Mouse (Mus musculus) G1E (cell line): ENCODE measurements around the gene Sstr3.

Source experiments
- CTCF ChIP-seq: IDR thresholded peaks from 2 replicates; pipeline ENCODE4 v1.5.1; 2012; ENCODE audit warnings: low read depth, low read length, inconsistent platforms, mixed read lengths
- GATA1 ChIP-seq: IDR thresholded peaks from 2 replicates; pipeline ENCODE4 v1.6.1; 2012; ENCODE audit warnings: borderline replicate concordance, low read length, inconsistent platforms, mixed read lengths
- GATA2 ChIP-seq: IDR thresholded peaks from 2 replicates; pipeline ENCODE4 v1.6.1; 2012; ENCODE audit warnings: low read depth, low read length, inconsistent platforms, borderline replicate concordance
- TAL1 ChIP-seq: conservative IDR thresholded peaks from 2 replicates; pipeline ENCODE4 v1.6.1; 2012; ENCODE audit warnings: low read depth, low read length, inconsistent platforms, mixed read lengths

- no peak for TF ChIP-seq CTCF
- TF ChIP-seq GATA1 = no peak
- no peak for TF ChIP-seq TAL1
- TF ChIP-seq GATA2 = no peak
Observed at GRCm38 (mm10) chr15:78509297-78509899, 35.1 kb downstream of the Sstr3 start.
